Mouse (Mus musculus) naive thymus-derived CD4-positive, alpha-beta T cell, adult 2 months (primary cell): ENCODE data around the gene Vmn1r32.

ENCODE experiments used
- DNase-seq: peaks from one replicate; pipeline ENCODE4 v3.0.0-alpha.2; 2011; ENCODE audit warnings: low read depth

Vmn1r32 gene

GRCm38 (mm10) chr6:66559996-66560395 is at the start of gene Vmn1r32:
Gene Vmn1r32, minus strand, starts transcription at chr6:66560096.
- DNase-seq, result no peak

GRCm38 (mm10) chr6:66595804-66596203 is 35.9 kb upstream of the Vmn1r32 start:
- no peak for DNase-seq

- DNase-seq, result peak; percentile 43
Observed at GRCm38 (mm10) chr6:66535966-66536365, 23.9 kb downstream of the Vmn1r32 start.

- peak; percentile 98 for DNase-seq
Observed at GRCm38 (mm10) chr6:66535028-66535862, 24.7 kb downstream of the Vmn1r32 start, which contains the start of gene Mad2l1. Gene Mad2l1, plus strand, starts transcription at chr6:66535390.

- no peak for DNase-seq
Observed at GRCm38 (mm10) chr6:66534366-66534941, 25.4 kb downstream of the Vmn1r32 start.

GRCm38 (mm10) chr6:66533241-66533640 is 26.7 kb downstream of the Vmn1r32 start:
- peak; percentile 81 for DNase-seq

- no peak for DNase-seq
Observed at GRCm38 (mm10) chr6:66528386-66528785, 31.5 kb downstream of the Vmn1r32 start.

GRCm38 (mm10) chr6:66516368-66516767 is 43.5 kb downstream of the Vmn1r32 start:
- DNase-seq, result no peak
